8 mouse cellular contexts compared by ENCODE assay signal in genomic region chr3:83701075-83701474, GRCm38 (mm10).
DNase-seq lines count a peak whose midpoint lies in the region; TF ChIP-seq lines count a peak whose summit lies in the region.

No protein-coding gene starts in this region.

- no peaks in the 10 kb centered on the region for H3K4me1 ChIP-seq in heart, adult 2 months (ENCODE audit: control insufficient read depth, insufficient read depth, low read length)
- no peaks in the 10 kb centered on the region for H3K4me1 ChIP-seq in spleen, adult 2 months (ENCODE audit: control insufficient read depth, insufficient read depth, insufficient read length)

- H3K27ac ChIP-seq in heart, adult 2 months, result no peak overlapping the region
- H3K27ac ChIP-seq in spleen, adult 2 months (ENCODE audit: insufficient read depth, low read length), result no peak overlapping the region
- H3K27ac ChIP-seq in layer of hippocampus, adult 2 months, result no peak overlapping the region

- DNase-seq in heart, adult 2 months, result peak; percentile 13 to 38
- DNase-seq in heart, adult 8-10 months (ENCODE audit: low spot score), result no peak
- peak in 1 of 2 experiments; percentile 14 for DNase-seq in spleen, adult 2 months (ENCODE audit: low read depth in 1 of 2, low spot score in 2 of 2)
- DNase-seq in spleen, adult 12 weeks (ENCODE audit: low spot score), result no peak
- DNase-seq in embryo, embryonic 10 days (ENCODE audit: low spot score), result peak; percentile 61
- DNase-seq in layer of hippocampus, adult 2 months (ENCODE audit: low spot score in 2 of 2), result peak in 1 of 2 experiments; percentile 43
- peak; percentile 54 for DNase-seq in retina, postnatal 1 day
- DNase-seq in cerebellum, adult 9-10 months, result no peak

- H3K79me2 ChIP-seq in heart, adult 2 months (replicated peaks; ENCODE audit: control insufficient read depth, insufficient read depth, low read length), result no peaks in the 10 kb centered on the region

- 48% methylated on average over 1 of the region's 1 CpGs for WGBS in heart, adult 2 months
- WGBS in spleen, adult 2 months, result 68% methylated on average over 1 of the region's 1 CpGs

- TF ChIP-seq POLR2A in heart, adult 2 months (IDR thresholded peaks at IDR 0.05; ENCODE audit: insufficient read depth, low read depth, low read length), result no peak
- TF ChIP-seq POLR2A in spleen, adult 2 months (IDR thresholded peaks at IDR 0.05; ENCODE audit: low read depth, low read length), result no peak

- no peaks in the 10 kb centered on the region for H3K27me3 ChIP-seq in heart, adult 2 months (ENCODE audit: control insufficient read depth, insufficient read depth, low read length)
- no peaks in the 10 kb centered on the region for H3K27me3 ChIP-seq in spleen, adult 2 months (ENCODE audit: control insufficient read depth, insufficient read depth, low read length)

- no peak for TF ChIP-seq EP300 in heart, adult 2 months (IDR thresholded peaks at IDR 0.05; ENCODE audit: insufficient read depth, low read depth, low read length)

- TF ChIP-seq CTCF in heart, adult 2 months (IDR thresholded peaks at IDR 0.05), result peak; percentile 77
- peak; percentile 14; the same call in 1 of the 2 replicates for TF ChIP-seq CTCF in spleen, adult 2 months (IDR thresholded peaks at IDR 0.05; ENCODE audit: extremely low read depth, insufficient read depth, insufficient read length, insufficient replicate concordance)
- TF ChIP-seq CTCF in layer of hippocampus, adult 2 months (conservative IDR thresholded peaks at IDR 0.05), result peak; percentile 83

- no peaks in the 10 kb centered on the region for H3K36me3 ChIP-seq in heart, adult 2 months (ENCODE audit: control insufficient read depth, insufficient read depth, low read length)
- no peaks in the 10 kb centered on the region for H3K36me3 ChIP-seq in spleen, adult 2 months (ENCODE audit: control insufficient read depth, insufficient read depth, low read length)

- H3K4me3 ChIP-seq in heart, adult 2 months, result no peak overlapping the region
- H3K4me3 ChIP-seq in spleen, adult 2 months (ENCODE audit: extremely low read depth, insufficient read depth, insufficient read length), result no peak overlapping the region
- H3K4me3 ChIP-seq in layer of hippocampus, adult 2 months, result no peak overlapping the region

- no peak overlapping the region for H3K9ac ChIP-seq in heart, adult 2 months (ENCODE audit: low read depth, low read length)

- intact Hi-C loops in heart, adult 2 months (cut with DNase I), result loop anchor here (5.0 kb wide), 3 partner anchors 51 to 414 kb away; no protein-coding TSS in a partner anchor

Comparison
In these comparisons a context has a peak if more than half of its experiments do, and no peak if none do; other contexts are left out.
1. DNase-seq: peak in heart, adult 2 months (2 of 2), embryo, embryonic 10 days (single experiment) and retina, postnatal 1 day (single experiment); none in heart, adult 8-10 months (single experiment), spleen, adult 12 weeks (single experiment) and cerebellum, adult 9-10 months (single experiment).
2. CTCF ChIP-seq: peak in every context shown above with its lines; median percentile 83 in layer of hippocampus, adult 2 months; 77 in heart, adult 2 months; 14 in spleen, adult 2 months.